Mouse (Mus musculus): ENCODE data around the gene Scamp3. TPM values are rescaled to one million over a fixed set of nuclear protein-coding genes. Genes with fewer than 3 reads are reported as not detected.

Gene Scamp3
- polyA plus RNA-seq, 1 experiment from 2014 or later, result 104 TPM

GRCm38 (mm10) chr3:89166945-89167344 lies 10.3 kb upstream of the Scamp3 start:
- Histone ChIP-seq H3K9ac (replicated peaks; ENCODE audit: low read length) (no peak overlapping the region), H3K27me3 (ENCODE audit: control insufficient read depth, insufficient read depth, low read length) (no peaks in the 10 kb centered on the region), H3K4me3 (replicated peaks; ENCODE audit: low read depth, low read length) (no peak overlapping the region), H3K9me3 (ENCODE audit: control insufficient read depth, low read length) (no peaks in the 10 kb centered on the region), H3K4me2 (ENCODE audit: low read length) (no peak overlapping the region), H3K4me1 (ENCODE audit: control insufficient read depth, insufficient read depth, low read length) (peaks cover 12% of the 10 kb centered on the region), H3K27ac (replicated peaks; ENCODE audit: low read depth, low read length) (no peak overlapping the region), H3K36me3 (ENCODE audit: control insufficient read depth, insufficient read depth, low read length) (peaks cover 52% of the 10 kb centered on the region)
- no peak for ATAC-seq (ENCODE audit: low FRiP score, low TSS enrichment)
- DNase-seq, result no peak
- 96% methylated on average over 19 of the region's 19 CpGs for WGBS

- no peak overlapping the region for H3K4me3 ChIP-seq (replicated peaks; ENCODE audit: low read depth, low read length)
- H3K27ac ChIP-seq (replicated peaks; ENCODE audit: low read depth, low read length), result no peak overlapping the region
- H3K9me3 ChIP-seq (ENCODE audit: control insufficient read depth, low read length), result no peaks in the 10 kb centered on the region
- H3K36me3 ChIP-seq (ENCODE audit: control insufficient read depth, insufficient read depth, low read length), result peaks cover 75% of the 10 kb centered on the region
- no peaks in the 10 kb centered on the region for H3K27me3 ChIP-seq (ENCODE audit: control insufficient read depth, insufficient read depth, low read length)
- WGBS, result 93% methylated on average over 11 of the region's 11 CpGs
- no peak overlapping the region for H3K9ac ChIP-seq (replicated peaks; ENCODE audit: low read length)
- ATAC-seq (ENCODE audit: low FRiP score, low TSS enrichment) (no peak), DNase-seq (no peak)
- peaks cover 10% of the 10 kb centered on the region for H3K4me1 ChIP-seq (ENCODE audit: control insufficient read depth, insufficient read depth, low read length)
- H3K4me2 ChIP-seq (ENCODE audit: low read length), result no peak overlapping the region
Measured at GRCm38 (mm10) chr3:89174844-89175243, 2.4 kb upstream of the Scamp3 start.

DNA sequence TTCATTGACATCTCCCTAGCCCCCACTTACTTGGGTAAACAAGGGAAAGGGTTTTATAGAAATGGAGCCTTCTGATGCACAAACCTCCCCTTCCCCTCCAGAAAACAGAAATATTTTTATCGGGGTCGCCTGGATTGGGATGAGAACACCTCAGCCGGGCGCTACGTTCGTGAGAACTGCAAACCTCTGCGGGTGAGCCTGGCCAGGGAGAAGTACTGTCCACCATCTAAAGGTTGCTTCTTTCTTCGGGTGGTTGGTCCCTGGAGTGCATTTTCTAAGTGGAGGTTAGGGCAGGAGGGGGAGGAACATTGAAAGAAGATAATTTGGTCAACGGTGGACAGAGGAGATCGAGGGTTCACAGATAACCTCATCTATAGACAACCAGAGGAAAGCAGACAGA lies 1.7 kb upstream of the Scamp3 start:
- no peak overlapping the region for H3K9ac ChIP-seq (replicated peaks; ENCODE audit: low read length)
- H3K4me1 ChIP-seq (ENCODE audit: control insufficient read depth, insufficient read depth, low read length), result peaks cover 10% of the 10 kb centered on the region
- peaks cover 75% of the 10 kb centered on the region for H3K36me3 ChIP-seq (ENCODE audit: control insufficient read depth, insufficient read depth, low read length)
- DNase-seq (no peak), ATAC-seq (ENCODE audit: low FRiP score, low TSS enrichment) (no peak)
- H3K4me3 ChIP-seq (replicated peaks; ENCODE audit: low read depth, low read length), result no peak overlapping the region
- H3K4me2 ChIP-seq (ENCODE audit: low read length), result no peak overlapping the region
- no peaks in the 10 kb centered on the region for H3K27me3 ChIP-seq (ENCODE audit: control insufficient read depth, insufficient read depth, low read length)
- no peaks in the 10 kb centered on the region for H3K9me3 ChIP-seq (ENCODE audit: control insufficient read depth, low read length)
- 95% methylated on average over 10 of the region's 10 CpGs for WGBS
- H3K27ac ChIP-seq (replicated peaks; ENCODE audit: low read depth, low read length), result no peak overlapping the region

- peaks cover 10% of the 10 kb centered on the region for H3K4me1 ChIP-seq (ENCODE audit: control insufficient read depth, insufficient read depth, low read length)
- 86% methylated on average over 7 of the region's 7 CpGs for WGBS
- H3K9me3 ChIP-seq (ENCODE audit: control insufficient read depth, low read length), result no peaks in the 10 kb centered on the region
- peaks cover 77% of the 10 kb centered on the region for H3K36me3 ChIP-seq (ENCODE audit: control insufficient read depth, insufficient read depth, low read length)
- H3K9ac ChIP-seq (replicated peaks; ENCODE audit: low read length), result no peak overlapping the region
- H3K27ac ChIP-seq (replicated peaks; ENCODE audit: low read depth, low read length), result no peak overlapping the region
- no peak overlapping the region for H3K4me3 ChIP-seq (replicated peaks; ENCODE audit: low read depth, low read length)
- H3K4me2 ChIP-seq (ENCODE audit: low read length), result no peak overlapping the region
- no peaks in the 10 kb centered on the region for H3K27me3 ChIP-seq (ENCODE audit: control insufficient read depth, insufficient read depth, low read length)
- ATAC-seq (ENCODE audit: low FRiP score, low TSS enrichment) (no peak), DNase-seq (no peak)
Measured at GRCm38 (mm10) chr3:89176421-89176820, 852 bp upstream of the Scamp3 start.

DNA sequence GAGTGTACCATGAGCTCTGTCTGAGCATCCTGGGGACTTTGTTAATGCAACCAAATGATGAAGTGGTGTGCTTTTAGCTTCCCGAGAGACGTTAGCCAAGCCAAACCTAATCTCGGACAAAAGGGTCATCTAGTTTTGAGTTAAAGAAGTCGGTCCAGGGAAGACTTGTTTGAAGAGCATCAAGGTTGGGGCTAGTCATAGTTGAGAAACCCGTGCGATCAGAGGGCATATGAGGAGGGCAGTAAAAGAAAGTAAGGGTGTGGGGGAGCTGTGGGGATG lies 773 bp downstream of the Scamp3 start:
- DNase-seq, result no peak
- Histone ChIP-seq H3K9me3 (ENCODE audit: control insufficient read depth, low read length) (no peaks in the 10 kb centered on the region), H3K27me3 (ENCODE audit: control insufficient read depth, insufficient read depth, low read length) (no peaks in the 10 kb centered on the region), H3K4me3 (replicated peaks; ENCODE audit: low read depth, low read length) (peak overlapping the region; percentile 62), H3K9ac (replicated peaks; ENCODE audit: low read length) (peak overlapping the region; percentile 74), H3K4me1 (ENCODE audit: control insufficient read depth, insufficient read depth, low read length) (peaks cover 10% of the 10 kb centered on the region), H3K4me2 (ENCODE audit: low read length) (peak overlapping the region; percentile 96), H3K36me3 (ENCODE audit: control insufficient read depth, insufficient read depth, low read length) (peaks cover 73% of the 10 kb centered on the region), H3K27ac (replicated peaks; ENCODE audit: low read depth, low read length) (peak overlapping the region; percentile 69)
- ATAC-seq (ENCODE audit: low FRiP score, low TSS enrichment), result no peak
- WGBS, result 7% methylated on average over 6 of the region's 6 CpGs

- Histone ChIP-seq H3K9ac (replicated peaks; ENCODE audit: low read length) (no peak overlapping the region), H3K27ac (replicated peaks; ENCODE audit: low read depth, low read length) (no peak overlapping the region), H3K4me2 (ENCODE audit: low read length) (0 out of 2 replicates have a peak overlapping the region, but pooled peaks have one; percentile 96), H3K9me3 (ENCODE audit: control insufficient read depth, low read length) (no peaks in the 10 kb centered on the region), H3K27me3 (ENCODE audit: control insufficient read depth, insufficient read depth, low read length) (no peaks in the 10 kb centered on the region), H3K4me1 (ENCODE audit: control insufficient read depth, insufficient read depth, low read length) (peaks cover 18% of the 10 kb centered on the region), H3K36me3 (ENCODE audit: control insufficient read depth, insufficient read depth, low read length) (peaks cover 63% of the 10 kb centered on the region), H3K4me3 (replicated peaks; ENCODE audit: low read depth, low read length) (no peak overlapping the region)
- DNase-seq, result no peak
- 94% methylated on average over 11 of the region's 11 CpGs for WGBS
- no peak for ATAC-seq (ENCODE audit: low FRiP score, low TSS enrichment)
Measured at GRCm38 (mm10) chr3:89179056-89179455, 1.8 kb downstream of the Scamp3 start.

DNA sequence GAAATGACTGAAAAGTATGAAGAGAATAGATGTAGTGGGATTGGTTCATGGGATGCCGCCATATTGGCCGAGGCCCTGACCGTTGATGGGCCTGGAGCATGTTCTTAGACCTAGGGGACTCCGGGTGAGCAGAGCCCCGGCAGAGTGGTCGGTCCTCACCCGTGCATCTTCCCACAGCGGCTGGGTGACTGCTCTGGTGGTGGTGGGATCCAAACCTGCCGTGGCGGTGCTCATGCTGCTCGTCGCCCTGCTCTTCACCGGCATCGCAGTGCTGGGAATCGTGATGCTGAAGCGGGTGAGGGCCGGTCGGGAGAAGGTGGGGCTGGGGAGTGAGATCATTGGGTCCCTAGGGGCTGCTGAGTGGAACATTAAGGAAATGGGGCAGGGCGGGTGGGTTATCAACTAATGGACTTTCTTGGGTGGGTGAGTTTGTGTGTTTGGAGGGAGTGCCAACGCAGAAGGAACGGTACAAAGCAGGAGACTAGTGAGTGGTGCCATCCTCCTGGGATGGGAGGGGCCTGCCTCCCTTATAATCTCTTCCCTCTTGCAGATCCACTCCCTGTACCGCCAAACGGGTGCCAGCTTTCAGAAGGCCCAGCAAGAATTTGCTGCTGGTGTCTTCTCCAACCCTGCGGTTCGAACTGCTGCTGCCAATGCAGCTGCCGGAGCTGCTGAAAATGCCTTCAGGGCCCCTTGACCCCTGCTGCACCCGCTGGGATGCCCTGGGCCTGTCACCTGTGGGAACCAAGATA lies 4.7 kb downstream of the Scamp3 start:
- Histone ChIP-seq H3K27me3 (ENCODE audit: control insufficient read depth, insufficient read depth, low read length) (no peaks in the 10 kb centered on the region), H3K4me2 (ENCODE audit: low read length) (0 out of 2 replicates have a peak overlapping the region, but pooled peaks have one; percentile 99), H3K4me1 (ENCODE audit: control insufficient read depth, insufficient read depth, low read length) (peaks cover 23% of the 10 kb centered on the region), H3K36me3 (ENCODE audit: control insufficient read depth, insufficient read depth, low read length) (peaks cover 43% of the 10 kb centered on the region), H3K4me3 (replicated peaks; ENCODE audit: low read depth, low read length) (no peak overlapping the region), H3K27ac (replicated peaks; ENCODE audit: low read depth, low read length) (no peak overlapping the region), H3K9ac (replicated peaks; ENCODE audit: low read length) (no peak overlapping the region), H3K9me3 (ENCODE audit: control insufficient read depth, low read length) (no peaks in the 10 kb centered on the region)
- ATAC-seq (ENCODE audit: low FRiP score, low TSS enrichment), result no peak
- 95% methylated on average over 27 of the region's 27 CpGs for WGBS
- no peak for DNase-seq

GRCm38 (mm10) chr3:89182531-89183057 lies 5.3 kb downstream of the Scamp3 start:
- peak overlapping the region; percentile 86; the same call in 1 of the 2 replicates for H3K9ac ChIP-seq (replicated peaks; ENCODE audit: low read length)
- WGBS, result 55% methylated on average over 7 of the region's 7 CpGs
- H3K36me3 ChIP-seq (ENCODE audit: control insufficient read depth, insufficient read depth, low read length), result peaks cover 47% of the 10 kb centered on the region
- H3K9me3 ChIP-seq (ENCODE audit: control insufficient read depth, low read length), result no peaks in the 10 kb centered on the region
- H3K4me3 ChIP-seq (replicated peaks; ENCODE audit: low read depth, low read length), result peak overlapping the region; percentile 61
- DNase-seq (no peak), ATAC-seq (ENCODE audit: low FRiP score, low TSS enrichment) (peak; percentile 10; the same call in 1 of the 2 replicates)
- H3K4me2 ChIP-seq (ENCODE audit: low read length), result peak overlapping the region; percentile 99
- no peaks in the 10 kb centered on the region for H3K27me3 ChIP-seq (ENCODE audit: control insufficient read depth, insufficient read depth, low read length)
- peak overlapping the region; percentile 86 for H3K27ac ChIP-seq (replicated peaks; ENCODE audit: low read depth, low read length)
- peaks cover 23% of the 10 kb centered on the region for H3K4me1 ChIP-seq (ENCODE audit: control insufficient read depth, insufficient read depth, low read length)
